Comparison of ENCODE assay signal across 8 mouse cellular contexts in the genomic region with DNA sequence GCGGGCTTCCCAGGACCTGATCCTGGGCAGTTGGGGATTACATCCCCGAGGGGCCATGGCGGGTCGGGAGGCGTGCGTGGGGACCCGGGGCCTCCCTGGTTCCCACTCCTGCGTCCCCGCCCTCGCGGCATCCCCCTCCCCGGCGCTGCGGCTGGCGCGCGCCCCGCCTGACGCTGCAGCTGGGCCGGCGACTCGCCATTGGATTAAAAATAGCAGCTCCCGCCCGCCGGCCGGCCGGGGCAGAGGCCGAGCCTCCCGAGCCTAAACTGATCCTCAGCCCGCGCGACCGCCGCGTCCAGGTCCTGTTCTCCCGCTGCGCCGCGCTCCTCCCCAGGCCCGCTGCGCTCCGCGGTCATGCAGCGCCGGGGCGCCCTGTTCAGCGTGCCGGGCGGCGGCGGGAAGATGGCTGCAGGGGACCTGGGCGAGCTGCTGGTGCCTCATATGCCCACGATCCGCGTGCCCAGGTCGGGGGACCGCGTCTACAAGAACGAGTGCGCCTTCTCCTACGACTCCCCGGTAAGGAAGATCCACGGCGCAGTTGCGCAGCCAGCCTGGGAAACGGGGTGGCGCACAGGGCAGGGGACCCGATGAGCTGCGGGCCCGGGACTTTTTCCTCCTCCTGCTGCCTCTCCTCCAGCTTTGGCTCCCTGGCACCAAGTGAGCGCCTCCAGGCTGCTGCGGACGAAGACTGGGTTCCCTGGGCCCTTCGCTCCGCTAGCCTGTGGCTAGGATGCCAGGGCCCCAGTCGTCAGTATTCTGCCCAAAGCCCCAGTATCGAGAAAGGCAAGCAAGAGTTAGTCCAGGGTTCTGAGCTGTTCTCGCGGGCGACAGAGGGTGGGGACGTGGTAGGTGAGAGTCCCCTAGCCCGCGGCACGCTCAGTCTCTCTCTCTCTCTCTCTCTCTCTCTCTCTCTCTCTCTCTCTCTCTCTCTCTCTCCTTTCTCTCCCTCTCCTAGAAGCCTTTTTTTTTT. TPM values are rescaled to one million over a fixed set of nuclear protein-coding genes. Genes with fewer than 3 reads are reported as not detected.
DNase-seq lines count a peak whose midpoint lies in the region; ATAC-seq lines count a peak whose summit lies in the region.

Gene Usp13 (plus strand): TSS at position 190 of the 970 bp plus-strand sequence.

- DNase-seq in layer of hippocampus, adult 11-12 months (ENCODE audit: low spot score): peak; percentile 56
- no peak for DNase-seq in layer of hippocampus, adult 9-10 months (ENCODE audit: low spot score)
- DNase-seq in forebrain, embryonic 10.5 days (ENCODE audit: extremely low spot score, low spot score): peak; percentile 80
- peak; percentile 84 for DNase-seq in kidney, postnatal 10 days
- peak; percentile 19 for DNase-seq in urinary bladder, postnatal 10 days (ENCODE audit: low spot score)

- WGBS in forebrain, embryonic 10.5 days: under 1% methylated on average over 84 of the region's 84 CpGs
- WGBS in heart, embryonic 13.5 days: 1% methylated on average over 84 of the region's 84 CpGs
- WGBS in liver, embryonic 12.5 days (ENCODE audit: insufficient replicate concordance): 1% methylated on average over 78 of the region's 84 CpGs
- WGBS in neural tube, embryonic 13.5 days: under 1% methylated on average over 84 of the region's 84 CpGs

- ATAC-seq in heart, embryonic 13.5 days (ENCODE audit: extremely low read depth, insufficient number of reproducible peaks, low FRiP score, low TSS enrichment): peak; percentile 69
- peak; percentile 44; the same call in 1 of the 2 replicates for ATAC-seq in liver, embryonic 12.5 days
- ATAC-seq in neural tube, embryonic 13.5 days (ENCODE audit: low read depth): peak; percentile 90

- H3K4me3 ChIP-seq in forebrain, embryonic 10.5 days: peak within 1 kb of the TSS; percentile 85
- H3K4me3 ChIP-seq in heart, embryonic 13.5 days: peak within 1 kb of the TSS; percentile 86
- H3K4me3 ChIP-seq in liver, embryonic 12.5 days: peak within 1 kb of the TSS; percentile 54
- H3K4me3 ChIP-seq in neural tube, embryonic 13.5 days: peak within 1 kb of the TSS; percentile 79

- H3K27me3 ChIP-seq in forebrain, embryonic 10.5 days (ENCODE audit: poor library complexity, severe bottlenecking): no peaks in the 10 kb centered on the region
- H3K27me3 ChIP-seq in heart, embryonic 13.5 days (replicated peaks): no peaks in the 10 kb centered on the region
- H3K27me3 ChIP-seq in liver, embryonic 12.5 days (replicated peaks): peaks cover 44% of the 10 kb centered on the region
- no peaks in the 10 kb centered on the region for H3K27me3 ChIP-seq in neural tube, embryonic 13.5 days

- H3K4me2 ChIP-seq in heart, embryonic 13.5 days: peak within 1 kb of the TSS; percentile 74
- peak within 1 kb of the TSS; percentile 63 for H3K4me2 ChIP-seq in liver, embryonic 12.5 days
- H3K4me2 ChIP-seq in neural tube, embryonic 13.5 days: peak within 1 kb of the TSS; percentile 73

- peaks cover 20% of the 10 kb centered on the region for H3K4me1 ChIP-seq in forebrain, embryonic 10.5 days
- H3K4me1 ChIP-seq in heart, embryonic 13.5 days: peaks cover 55% of the 10 kb centered on the region
- H3K4me1 ChIP-seq in liver, embryonic 12.5 days: no peaks in the 10 kb centered on the region
- peaks cover 11% of the 10 kb centered on the region for H3K4me1 ChIP-seq in neural tube, embryonic 13.5 days (replicated peaks)

- peak within 1 kb of the TSS; percentile 95 for H3K27ac ChIP-seq in forebrain, embryonic 10.5 days
- H3K27ac ChIP-seq in heart, embryonic 13.5 days (replicated peaks): peak within 1 kb of the TSS; percentile 97
- peak within 1 kb of the TSS; percentile 37; the same call in 1 of the 2 replicates for H3K27ac ChIP-seq in liver, embryonic 12.5 days
- H3K27ac ChIP-seq in neural tube, embryonic 13.5 days (replicated peaks): peak within 1 kb of the TSS; percentile 95

- no peaks in the 10 kb centered on the region for H3K36me3 ChIP-seq in forebrain, embryonic 10.5 days (replicated peaks)
- no peaks in the 10 kb centered on the region for H3K36me3 ChIP-seq in heart, embryonic 13.5 days
- no peaks in the 10 kb centered on the region for H3K36me3 ChIP-seq in liver, embryonic 12.5 days
- no peaks in the 10 kb centered on the region for H3K36me3 ChIP-seq in neural tube, embryonic 13.5 days

- peak within 1 kb of the TSS; percentile 97 for H3K9ac ChIP-seq in heart, embryonic 13.5 days
- peak within 1 kb of the TSS; percentile 34 for H3K9ac ChIP-seq in liver, embryonic 12.5 days
- peak within 1 kb of the TSS; percentile 89 for H3K9ac ChIP-seq in neural tube, embryonic 13.5 days

- no peaks in the 10 kb centered on the region for H3K9me3 ChIP-seq in forebrain, embryonic 10.5 days
- no peaks in the 10 kb centered on the region for H3K9me3 ChIP-seq in heart, embryonic 13.5 days
- H3K9me3 ChIP-seq in liver, embryonic 12.5 days (replicated peaks): no peaks in the 10 kb centered on the region
- H3K9me3 ChIP-seq in neural tube, embryonic 13.5 days: no peaks in the 10 kb centered on the region

RNA-seq across cellular contexts. Expression of gene Usp13, which starts in this region (rescaled TPM):
- polyA plus RNA-seq in forebrain, embryonic 10.5 days (2016; fragmentation: Nextera tagmentation; extraction: Ambion mirVana): 5.8 and 7.5 TPM in 2 replicates
- 45.3 and 50.3 TPM in 2 replicates for polyA plus RNA-seq in heart, embryonic 13.5 days (2015; fragmentation: Nextera tagmentation; extraction: Ambion mirVana)
- polyA plus RNA-seq in liver, embryonic 12.5 days (2016; fragmentation: Nextera tagmentation; extraction: Ambion mirVana): 0.66 and 0.74 TPM in 2 replicates
- 8.1 and 14.2 TPM in 2 replicates for polyA plus RNA-seq in neural tube, embryonic 13.5 days (2015; fragmentation: Nextera tagmentation; extraction: Ambion mirVana)

Comparison
In these comparisons a context has a peak if more than half of its experiments do, and no peak if none do; other contexts are left out.
1. Peak in ATAC-seq, H3K4me3 ChIP-seq, H3K27ac ChIP-seq, H3K9ac ChIP-seq and H3K4me2 ChIP-seq in liver, embryonic 12.5 days; RNA of the gene not detected or under 1 TPM.
2. H3K27ac ChIP-seq: peak in every context shown above with its lines; median percentile 97 in heart, embryonic 13.5 days; 95 in forebrain, embryonic 10.5 days; 95 in neural tube, embryonic 13.5 days; 37 in liver, embryonic 12.5 days.
3. H3K9ac ChIP-seq: peak in every context shown above with its lines; median percentile 97 in heart, embryonic 13.5 days; 89 in neural tube, embryonic 13.5 days; 34 in liver, embryonic 12.5 days.